Mouse (Mus musculus): ENCODE measurements around the gene Veph1.
"Not testable (repeated sequence)": the region's sequence is repeated elsewhere in the genome, so short reads cannot be mapped to it uniquely, and the experiment has no call there.

Gene Veph1

GRCm38 (mm10) chr3:66296545-66296944 is at the start of gene Veph1:
Veph1 (minus strand) TSS chr3:66296837.
- no peak for DNase-seq (ENCODE audit: low spot score in 2 of 2)

- DNase-seq (ENCODE audit: low spot score in 2 of 2), result no peak
Measured at GRCm38 (mm10) chr3:66340742-66341141, 44.1 kb upstream of the Veph1 start.

DNA sequence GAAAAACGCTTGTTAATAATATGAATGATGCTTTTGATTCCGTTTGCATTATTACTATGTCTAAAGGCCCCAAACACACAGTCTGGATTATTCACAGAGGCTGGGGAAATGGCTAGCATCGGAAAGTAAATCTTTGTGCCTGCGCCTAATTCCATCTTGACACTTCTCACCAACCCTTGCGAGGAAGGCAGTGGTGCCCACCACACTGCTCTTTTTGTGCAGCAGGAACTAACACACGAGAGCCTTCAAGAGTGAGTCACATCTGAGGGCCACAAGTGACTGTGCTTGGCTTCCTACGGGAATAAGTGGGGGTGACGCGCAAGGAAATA is 35.7 kb upstream of the Veph1 start:
- DNase-seq (ENCODE audit: low spot score in 2 of 2), result no peak

- DNase-seq (ENCODE audit: low spot score in 2 of 2), result peak; percentile 5 to 43
Measured at GRCm38 (mm10) chr3:66331592-66332400, 35.2 kb upstream of the Veph1 start.

DNA sequence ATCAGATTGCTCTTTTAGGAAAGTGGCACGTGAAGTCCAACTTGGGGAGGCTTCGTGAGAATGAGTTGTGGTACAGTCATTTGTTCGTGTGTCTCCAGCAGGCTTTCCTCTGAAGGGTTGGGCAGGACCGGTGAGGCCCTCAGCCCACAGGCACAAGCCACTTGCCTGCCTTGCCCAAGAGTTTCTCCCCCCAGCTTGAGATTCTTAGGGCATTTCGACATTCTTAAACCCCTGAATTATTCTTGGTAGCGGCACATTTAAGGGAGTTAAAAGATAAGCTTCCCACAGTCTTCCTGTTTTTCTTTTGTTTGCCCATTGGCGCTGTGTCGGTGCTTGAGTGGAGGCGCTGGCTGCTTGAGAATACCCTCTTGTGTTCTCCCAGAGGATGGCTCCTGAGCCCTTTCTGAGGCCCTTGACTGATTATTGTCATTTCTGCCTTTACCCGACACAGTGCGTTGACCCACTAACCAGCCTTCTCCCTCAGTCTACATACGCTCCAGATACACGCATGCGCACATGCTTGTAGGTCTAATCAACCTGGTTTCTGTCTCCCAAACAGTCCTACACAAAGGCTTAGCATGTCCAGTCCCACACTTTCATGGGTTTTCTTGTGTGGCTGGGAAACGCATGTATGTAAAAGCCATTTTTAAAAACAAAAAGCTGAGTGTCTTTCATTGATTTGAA is 34.4 kb upstream of the Veph1 start:
- no peak for DNase-seq (ENCODE audit: low spot score in 2 of 2)

GRCm38 (mm10) chr3:66325962-66326834 is 29.6 kb upstream of the Veph1 start:
- DNase-seq (ENCODE audit: low spot score in 2 of 2), result no peak

- DNase-seq (ENCODE audit: low spot score in 2 of 2), result no peak
Measured at GRCm38 (mm10) chr3:66325486-66325951, 28.9 kb upstream of the Veph1 start.

- no peak for DNase-seq (ENCODE audit: low spot score in 2 of 2)
Measured at GRCm38 (mm10) chr3:66314793-66315715, 18.4 kb upstream of the Veph1 start.

- no peak for DNase-seq (ENCODE audit: low spot score in 2 of 2)
Measured at GRCm38 (mm10) chr3:66310586-66310985, 13.9 kb upstream of the Veph1 start.

DNA sequence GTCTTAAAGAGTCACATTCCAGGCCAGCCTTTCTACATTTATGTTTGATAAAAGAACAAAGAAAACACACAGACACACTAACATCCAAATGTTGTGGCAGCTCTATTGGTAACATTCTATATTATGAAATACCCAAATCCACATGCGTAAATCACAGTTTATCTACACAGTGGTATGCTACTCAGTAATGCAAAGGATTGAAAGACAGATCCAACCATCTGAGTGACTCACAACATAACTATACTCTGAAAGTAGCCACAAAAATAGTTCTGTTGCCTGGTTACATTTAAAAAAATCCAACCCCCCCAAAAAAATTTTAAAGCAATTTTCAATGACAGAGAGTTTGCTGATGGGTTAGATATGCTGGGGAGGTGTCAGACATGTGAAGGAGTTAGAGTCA is 12.9 kb upstream of the Veph1 start:
- DNase-seq (ENCODE audit: low spot score in 2 of 2), result no peak

DNA sequence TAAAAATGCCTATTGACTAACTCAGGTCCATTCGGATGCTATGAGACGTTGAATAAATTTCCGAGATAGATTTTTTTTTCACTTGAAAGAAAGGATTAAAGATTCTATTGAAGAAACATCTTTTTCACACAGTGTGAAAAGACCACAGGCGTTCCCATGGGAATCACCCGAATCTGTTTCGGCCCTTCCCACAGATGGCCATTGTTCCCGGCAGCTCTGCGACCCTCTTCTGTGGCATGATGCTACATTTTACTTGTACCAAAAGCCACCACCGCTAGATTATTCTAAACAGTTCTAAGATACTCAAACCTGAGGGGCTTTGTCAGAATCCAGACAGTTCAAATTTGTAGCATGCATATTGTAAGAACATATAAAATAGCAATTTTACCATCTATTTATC is 1.4 kb downstream of the Veph1 start:
- DNase-seq (ENCODE audit: low spot score in 2 of 2), result no peak

DNA sequence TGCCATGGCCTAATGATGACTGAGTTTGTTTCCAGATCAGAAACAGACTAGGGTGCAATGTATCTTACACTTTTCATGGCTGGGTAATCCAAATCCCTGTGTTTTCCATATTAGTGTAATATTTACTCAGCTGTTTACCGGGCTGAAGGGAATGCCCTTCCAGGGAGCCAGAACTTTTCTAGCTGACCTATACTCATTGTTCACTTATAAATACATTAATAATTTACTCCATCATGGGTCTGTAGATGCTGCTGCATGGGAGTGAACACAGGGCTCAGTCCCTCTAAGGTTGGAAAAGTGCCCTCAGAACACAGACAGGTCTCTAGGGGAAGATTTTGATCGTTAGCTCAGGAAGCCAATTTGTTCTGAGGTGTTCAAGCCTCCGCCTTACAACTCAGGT is 1.9 kb downstream of the Veph1 start:
- no peak for DNase-seq (ENCODE audit: low spot score in 2 of 2)

DNA sequence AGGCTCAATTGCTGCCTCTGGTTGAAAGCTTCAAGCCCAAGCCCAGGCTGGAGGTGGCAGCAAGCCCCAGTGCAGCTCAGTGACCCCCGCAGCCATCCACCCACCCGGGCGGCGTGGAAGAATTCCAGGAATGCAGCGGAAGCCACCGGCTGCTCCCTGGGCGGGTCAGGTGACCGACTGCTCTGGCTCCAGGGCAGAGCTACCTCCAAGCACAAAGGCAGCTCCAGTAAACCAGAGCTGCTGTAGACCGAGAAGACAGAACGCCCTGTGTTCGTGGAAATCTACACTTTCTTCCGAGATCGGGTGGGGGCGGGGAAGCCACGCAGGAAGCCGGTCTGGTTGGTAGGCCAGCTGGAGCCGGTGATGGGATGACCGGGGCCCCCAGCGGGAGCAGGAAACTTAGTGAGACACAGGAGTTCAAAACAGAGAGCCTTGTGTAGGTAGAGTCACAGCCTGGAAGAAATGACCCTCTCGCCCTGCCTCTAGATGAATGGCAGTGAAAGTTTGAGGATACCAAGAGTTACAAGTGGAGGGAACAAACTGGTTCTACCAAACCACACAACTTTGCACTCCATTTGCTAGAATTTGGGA is 4.2 kb downstream of the Veph1 start:
- no peak for DNase-seq (ENCODE audit: low spot score in 2 of 2)

DNA sequence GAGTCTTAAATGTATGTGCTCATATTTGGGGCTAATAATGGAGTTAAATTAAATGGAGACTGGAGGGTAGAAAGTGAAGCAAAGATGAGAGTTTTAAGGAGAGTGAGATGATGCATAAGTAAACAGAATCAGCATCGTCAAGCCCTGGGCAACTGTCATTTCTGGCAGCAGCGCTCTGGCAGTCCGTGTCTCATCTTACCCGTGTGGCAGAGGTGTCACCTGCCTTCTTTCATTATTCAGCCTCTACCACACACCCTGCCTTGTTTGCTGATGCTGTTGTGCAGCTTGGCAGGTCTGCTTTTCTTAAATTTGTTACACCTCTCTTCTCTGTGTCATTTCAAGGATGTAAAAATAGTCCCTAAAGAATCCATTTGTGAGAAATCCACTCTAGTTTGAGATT is 33.4 kb downstream of the Veph1 start:
- no peak for DNase-seq (ENCODE audit: low spot score in 2 of 2)

DNA sequence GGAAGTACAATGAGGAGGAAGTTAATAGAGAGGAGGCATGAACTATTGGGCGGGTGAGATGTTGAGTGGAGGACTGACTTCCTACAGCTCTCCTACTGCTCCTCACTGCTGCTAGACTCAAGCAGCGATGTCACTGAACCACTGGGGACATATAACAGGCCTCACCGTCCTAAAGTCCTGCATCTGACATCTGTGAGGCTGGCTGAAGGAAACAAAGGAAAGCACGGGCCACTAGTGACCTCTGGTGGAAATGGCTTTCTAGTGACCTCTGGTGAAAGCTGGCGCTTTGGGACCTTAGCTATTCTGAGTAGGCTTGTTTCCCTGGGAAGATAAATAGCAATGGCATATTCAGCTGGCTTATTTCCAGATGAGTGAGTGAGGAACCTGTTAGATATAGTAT is 34.3 kb downstream of the Veph1 start:
- no peak for DNase-seq (ENCODE audit: low spot score in 2 of 2)

- DNase-seq (ENCODE audit: low spot score in 2 of 2), result no peak
Measured at GRCm38 (mm10) chr3:66254504-66255105, 42.0 kb downstream of the Veph1 start.

- DNase-seq (ENCODE audit: low spot score in 2 of 2), result no peak
Measured at GRCm38 (mm10) chr3:66251842-66252241, 44.8 kb downstream of the Veph1 start.

- no peak for DNase-seq (ENCODE audit: low spot score in 2 of 2)
Measured at GRCm38 (mm10) chr3:66240476-66240875, 56.2 kb downstream of the Veph1 start.

DNA sequence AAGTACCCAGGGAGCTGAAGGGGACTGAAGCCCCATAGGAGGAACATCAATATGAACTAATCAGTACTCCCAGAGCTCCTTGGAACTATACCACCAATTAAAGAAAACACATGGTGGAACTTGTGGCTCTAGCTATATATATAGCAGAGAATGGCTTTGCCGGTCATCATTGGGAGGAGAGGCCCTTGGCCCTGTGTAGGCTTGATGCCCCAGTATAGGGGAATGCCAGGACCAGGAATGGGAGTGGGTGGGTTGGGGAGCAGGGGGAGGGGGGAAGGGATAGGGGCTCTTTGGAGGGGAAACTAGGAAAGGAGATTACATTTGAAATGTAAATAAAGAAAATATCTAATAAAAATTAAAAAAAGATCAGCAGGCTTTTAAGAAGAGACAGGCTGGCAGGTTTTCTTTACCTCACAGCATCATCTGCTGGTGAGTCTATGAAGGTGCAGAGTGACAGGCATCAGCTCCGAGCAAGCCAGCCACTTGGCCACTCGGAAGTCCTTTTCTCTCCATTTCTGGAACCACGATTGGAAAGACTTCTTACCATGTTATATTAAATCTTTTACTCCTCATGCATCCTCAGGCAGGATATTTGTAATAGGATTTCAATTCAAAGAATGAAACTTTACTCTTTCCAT is 60.3 kb downstream of the Veph1 start:
- DNase-seq (ENCODE audit: low spot score in 2 of 2), result not testable (repeated sequence)

Data from spleen, postnatal 10 days (tissue).